Mouse (Mus musculus): ENCODE results near the gene Spon1. TPM values are rescaled to one million over a fixed set of nuclear protein-coding genes. Genes with fewer than 3 reads are reported as not detected.

The Spon1 gene
- total and polyA plus RNA-seq, 2 experiments from 2014 or later = 20.7 to 21.6 TPM

DNA sequence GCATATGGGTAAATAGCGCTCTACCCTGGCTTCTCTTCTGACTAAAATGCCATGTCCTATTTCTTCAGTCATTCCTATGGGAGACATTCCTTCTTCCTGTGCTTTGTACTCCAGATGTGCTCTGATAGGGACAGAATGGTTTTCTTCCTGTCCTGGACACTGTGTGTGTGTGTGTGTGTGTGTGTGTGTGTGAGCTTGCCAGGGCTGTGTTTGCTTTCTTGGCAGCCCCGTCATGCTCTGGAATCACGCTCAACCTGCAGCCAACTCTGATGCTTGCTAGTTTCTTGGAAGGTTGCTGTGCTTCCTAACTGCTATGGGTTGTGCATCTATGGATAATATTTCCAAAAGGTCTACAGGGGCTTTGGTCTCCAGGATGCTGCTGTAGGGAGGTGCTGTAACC is 9.1 kb downstream of the Spon1 start:
- Histone ChIP-seq H3K4me2 (ENCODE audit: low read depth, low read length) (no peak overlapping the region), H3K36me3 (replicated peaks; ENCODE audit: control insufficient read depth, insufficient read depth, low read length) (no peaks in the 10 kb centered on the region), H3K4me3 (ENCODE audit: low read depth, low read length) (no peak overlapping the region), H3K4me1 (ENCODE audit: control insufficient read depth, insufficient read depth) (0 out of 2 replicates have a peak, but pooled peaks cover 6% of the 10 kb centered on the region), H3K9ac (replicated peaks; ENCODE audit: low read depth, low read length) (no peak overlapping the region), H3K9me3 (replicated peaks; ENCODE audit: control insufficient read depth, low read length) (peaks cover 6% of the 10 kb centered on the region; the same call in 1 of the 2 replicates), H3K27ac (ENCODE audit: low read depth) (no peak overlapping the region), H3K27me3 (ENCODE audit: control insufficient read depth, insufficient read depth, low read length) (no peaks in the 10 kb centered on the region)
- no peak for ATAC-seq (ENCODE audit: insufficient read depth, low read depth)
- no peak for DNase-seq (ENCODE audit: low spot score)
- TF ChIP-seq CTCF (IDR thresholded peaks at IDR 0.05; ENCODE audit: low read depth) (no peak), EP300 (IDR thresholded peaks at IDR 0.05; ENCODE audit: low read depth) (no peak)
- 58% methylated on average over 3 of the region's 3 CpGs for WGBS

GRCm38 (mm10) chr7:113778546-113778945 is 12.7 kb downstream of the Spon1 start:
- Histone ChIP-seq H3K36me3 (replicated peaks; ENCODE audit: control insufficient read depth, insufficient read depth, low read length) (no peaks in the 10 kb centered on the region), H3K4me2 (ENCODE audit: low read depth, low read length) (no peak overlapping the region), H3K27me3 (ENCODE audit: control insufficient read depth, insufficient read depth, low read length) (no peaks in the 10 kb centered on the region), H3K4me1 (ENCODE audit: control insufficient read depth, insufficient read depth) (0 out of 2 replicates have a peak, but pooled peaks cover 6% of the 10 kb centered on the region), H3K27ac (ENCODE audit: low read depth) (no peak overlapping the region), H3K9me3 (replicated peaks; ENCODE audit: control insufficient read depth, low read length) (no peaks in the 10 kb centered on the region), H3K4me3 (ENCODE audit: low read depth, low read length) (no peak overlapping the region), H3K9ac (replicated peaks; ENCODE audit: low read depth, low read length) (no peak overlapping the region)
- ATAC-seq (ENCODE audit: insufficient read depth, low read depth) (no peak), DNase-seq (ENCODE audit: low spot score) (no peak)
- TF ChIP-seq EP300 (IDR thresholded peaks at IDR 0.05; ENCODE audit: low read depth) (no peak), CTCF (IDR thresholded peaks at IDR 0.05; ENCODE audit: low read depth) (no peak)
- 90% methylated on average over 6 of the region's 6 CpGs for WGBS

- WGBS = 79% methylated on average over 5 of the region's 5 CpGs
- no peaks in the 10 kb centered on the region for H3K27me3 ChIP-seq (ENCODE audit: control insufficient read depth, insufficient read depth, low read length)
- DNase-seq (ENCODE audit: low spot score) = no peak
- no peak overlapping the region for H3K4me3 ChIP-seq (ENCODE audit: low read depth, low read length)
- no peak overlapping the region for H3K4me2 ChIP-seq (ENCODE audit: low read depth, low read length)
- H3K9ac ChIP-seq (replicated peaks; ENCODE audit: low read depth, low read length) = no peak overlapping the region
- no peaks in the 10 kb centered on the region for H3K9me3 ChIP-seq (replicated peaks; ENCODE audit: control insufficient read depth, low read length)
- H3K36me3 ChIP-seq (replicated peaks; ENCODE audit: control insufficient read depth, insufficient read depth, low read length) = no peaks in the 10 kb centered on the region
- H3K4me1 ChIP-seq (ENCODE audit: control insufficient read depth, insufficient read depth) = 0 out of 2 replicates have a peak, but pooled peaks cover 6% of the 10 kb centered on the region
- TF ChIP-seq CTCF (IDR thresholded peaks at IDR 0.05; ENCODE audit: low read depth) (no peak), EP300 (IDR thresholded peaks at IDR 0.05; ENCODE audit: low read depth) (no peak)
- H3K27ac ChIP-seq (ENCODE audit: low read depth) = no peak overlapping the region
- ATAC-seq (ENCODE audit: insufficient read depth, low read depth) = no peak
Measured at GRCm38 (mm10) chr7:113780286-113780685, 14.5 kb downstream of the Spon1 start.

DNA sequence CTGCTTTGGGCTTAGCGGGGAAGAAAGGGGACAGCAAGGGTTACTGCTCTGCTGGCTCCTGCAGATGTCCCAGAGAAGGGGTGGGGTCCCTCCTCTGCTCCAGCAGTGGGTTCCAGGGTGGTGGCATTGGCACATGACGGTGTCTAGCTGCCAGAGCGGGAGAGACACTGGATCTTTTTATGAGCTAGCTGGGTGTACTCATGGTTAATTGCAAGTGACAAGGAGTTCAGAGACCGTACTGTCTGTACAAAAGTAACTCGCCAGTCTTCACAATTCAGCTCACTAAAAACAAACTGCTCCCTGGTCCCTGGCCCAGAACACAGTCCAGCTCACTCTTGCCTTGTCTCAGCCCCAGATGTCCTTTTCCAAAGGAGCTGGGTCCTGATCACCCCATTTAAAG is 26.2 kb downstream of the Spon1 start:
- peak overlapping the region; percentile 40 for H3K27ac ChIP-seq (ENCODE audit: low read depth)
- ATAC-seq (ENCODE audit: insufficient read depth, low read depth) (0 out of 2 replicates have a peak, but pooled peaks have one; percentile 20), DNase-seq (ENCODE audit: low spot score) (no peak)
- no peak overlapping the region for H3K4me2 ChIP-seq (ENCODE audit: low read depth, low read length)
- H3K4me3 ChIP-seq (ENCODE audit: low read depth, low read length) = no peak overlapping the region
- H3K9me3 ChIP-seq (replicated peaks; ENCODE audit: control insufficient read depth, low read length) = no peaks in the 10 kb centered on the region
- 47% methylated on average over 5 of the region's 5 CpGs for WGBS
- H3K36me3 ChIP-seq (replicated peaks; ENCODE audit: control insufficient read depth, insufficient read depth, low read length) = no peaks in the 10 kb centered on the region
- peaks cover 7% of the 10 kb centered on the region for H3K4me1 ChIP-seq (ENCODE audit: control insufficient read depth, insufficient read depth)
- H3K27me3 ChIP-seq (ENCODE audit: control insufficient read depth, insufficient read depth, low read length) = no peaks in the 10 kb centered on the region
- H3K9ac ChIP-seq (replicated peaks; ENCODE audit: low read depth, low read length) = no peak overlapping the region
- TF ChIP-seq EP300 (IDR thresholded peaks at IDR 0.05; ENCODE audit: low read depth) = no peak

- no peak for ATAC-seq (ENCODE audit: insufficient read depth, low read depth)
- no peak for DNase-seq (ENCODE audit: low spot score)
- Histone ChIP-seq H3K9ac (replicated peaks; ENCODE audit: low read depth, low read length) (no peak overlapping the region), H3K27ac (ENCODE audit: low read depth) (no peak overlapping the region), H3K9me3 (replicated peaks; ENCODE audit: control insufficient read depth, low read length) (no peaks in the 10 kb centered on the region), H3K4me3 (ENCODE audit: low read depth, low read length) (no peak overlapping the region), H3K36me3 (replicated peaks; ENCODE audit: control insufficient read depth, insufficient read depth, low read length) (no peaks in the 10 kb centered on the region), H3K27me3 (ENCODE audit: control insufficient read depth, insufficient read depth, low read length) (no peaks in the 10 kb centered on the region), H3K4me2 (ENCODE audit: low read depth, low read length) (no peak overlapping the region), H3K4me1 (ENCODE audit: control insufficient read depth, insufficient read depth) (peaks cover 7% of the 10 kb centered on the region)
- 78% methylated on average over 3 of the region's 3 CpGs for WGBS
- no peak for TF ChIP-seq CTCF (IDR thresholded peaks at IDR 0.05; ENCODE audit: low read depth)
- no peak for TF ChIP-seq EP300 (IDR thresholded peaks at IDR 0.05; ENCODE audit: low read depth)
Measured at GRCm38 (mm10) chr7:113792871-113793270, 27.1 kb downstream of the Spon1 start.

GRCm38 (mm10) chr7:113795209-113795608 is 29.4 kb downstream of the Spon1 start:
- ATAC-seq (ENCODE audit: insufficient read depth, low read depth) (peak; percentile 77), DNase-seq (ENCODE audit: low spot score) (peak; percentile 48)
- H3K9me3 ChIP-seq (replicated peaks; ENCODE audit: control insufficient read depth, low read length) = no peaks in the 10 kb centered on the region
- no peak overlapping the region for H3K4me3 ChIP-seq (ENCODE audit: low read depth, low read length)
- no peaks in the 10 kb centered on the region for H3K27me3 ChIP-seq (ENCODE audit: control insufficient read depth, insufficient read depth, low read length)
- 0 out of 2 replicates have a peak overlapping the region, but pooled peaks have one; percentile 11 for H3K4me2 ChIP-seq (ENCODE audit: low read depth, low read length)
- H3K36me3 ChIP-seq (replicated peaks; ENCODE audit: control insufficient read depth, insufficient read depth, low read length) = no peaks in the 10 kb centered on the region
- no peak overlapping the region for H3K9ac ChIP-seq (replicated peaks; ENCODE audit: low read depth, low read length)
- peaks cover 7% of the 10 kb centered on the region for H3K4me1 ChIP-seq (ENCODE audit: control insufficient read depth, insufficient read depth)
- H3K27ac ChIP-seq (ENCODE audit: low read depth) = peak overlapping the region; percentile 3; the same call in 1 of the 2 replicates
- WGBS = 23% methylated on average over 5 of the region's 5 CpGs
- TF ChIP-seq CTCF (IDR thresholded peaks at IDR 0.05; ENCODE audit: low read depth) (no peak), EP300 (IDR thresholded peaks at IDR 0.05; ENCODE audit: low read depth) (no peak)
